Mouse (Mus musculus) heart, adult 2 months (tissue): ENCODE data around the gene Slc17a1.

Experiments
- CTCF ChIP-seq: fragments of 200-600 bp; IDR thresholded peaks from 2 replicates; pipeline ENCODE4 v1.8.1; 2022; ENCODE audit warnings: antibody characterized with exemption, mild to moderate bottlenecking, moderate library complexity
- POLR2A ChIP-seq: fragments of 200-500 bp; IDR thresholded peaks from 2 replicates; pipeline ENCODE4 v1.6.1; 2011; ENCODE audit warnings: mild to moderate bottlenecking, low read depth, low read length, control low read depth; ENCODE audit not compliant: insufficient read depth

- TF ChIP-seq CTCF (no peak), POLR2A (no peak)
Measured at GRCm38 (mm10) chr13:23934211-23934520, 66.6 kb downstream of the Slc17a1 start, which contains the start of gene Hist1h2aa.
